Mouse (Mus musculus): Measurements from ENCODE around the gene 1700061G19Rik. TPM values are rescaled to one million over a fixed set of nuclear protein-coding genes. Genes with fewer than 3 reads are reported as not detected.

1700061G19Rik gene
- total and polyA plus RNA-seq, 3 experiments = 0.08 to 0.29 TPM; not detected in 1

- in situ Hi-C loops (cut with MboI; ENCODE audit: low pct_ligation_motif_present, low pct_unique_long_range_greater_than_20kb, low sequenced_read_pairs) (no loop called here), dilution Hi-C loops (cut with MboI; ENCODE audit: extremely low pct_ligation_motif_present, extremely low pct_unique_long_range_greater_than_20kb, low sequenced_read_pairs) (no loop called here)
- peaks cover 6% of the 10 kb centered on the region for H3K9me3 ChIP-seq (replicated peaks; ENCODE audit: low read length)
- no peaks in the 10 kb centered on the region for H3K36me3 ChIP-seq (replicated peaks in 1 of 2; ENCODE audit: control insufficient read depth in 1 of 2, insufficient read depth in 1 of 2, low read length in 1 of 2)
- no peak overlapping the region for H3K4me3 ChIP-seq (replicated peaks in 1 of 3; ENCODE audit: low read depth in 2 of 3, low read length in 2 of 3, poor library complexity in 1 of 3)
- TF ChIP-seq ELF1 (IDR thresholded peaks at IDR 0.05; ENCODE audit: low read depth, low read length) = 0 out of 2 replicates have a peak, but pooled peaks have one; percentile 25
- TF ChIP-seq ZKSCAN1 (IDR thresholded peaks at IDR 0.05; ENCODE audit: borderline replicate concordance, low read depth, low read length) = no peak
- TF ChIP-seq MAX (IDR thresholded peaks at IDR 0.05; ENCODE audit: low read length) = 0 out of 2 replicates have a peak, but pooled peaks have one; percentile 12
- H3K4me1 ChIP-seq (ENCODE audit: control insufficient read depth in 1 of 2, insufficient read depth in 2 of 2) = 0 out of 4 replicates have a peak, but pooled peaks cover 2 to 3% of the 10 kb centered on the region in 2 experiments
- H3K27me3 ChIP-seq (replicated peaks) = peaks cover 1% of the 10 kb centered on the region
- no peaks in the 10 kb centered on the region for H3K79me2 ChIP-seq (replicated peaks; ENCODE audit: control insufficient read depth, extremely low read depth, insufficient read depth, poor library complexity, severe bottlenecking)
- no peak for DNase-seq (ENCODE audit: extremely low read depth)
- H3K4me2 ChIP-seq (ENCODE audit: insufficient read depth, low read depth, poor library complexity, severe bottlenecking) = no peak overlapping the region
- no peak overlapping the region for H3K9ac ChIP-seq (ENCODE audit: insufficient read depth, low read depth)
- H3K27ac ChIP-seq (ENCODE audit: insufficient read depth, low read depth) = no peak overlapping the region
Observed at GRCm38 (mm10) chr17:56872512-56872911, 2.8 kb upstream of the 1700061G19Rik start.

- Histone ChIP-seq H3K79me2 (replicated peaks; ENCODE audit: control insufficient read depth, extremely low read depth, insufficient read depth, poor library complexity, severe bottlenecking) (no peaks in the 10 kb centered on the region), H3K9me3 (replicated peaks; ENCODE audit: low read length) (no peaks in the 10 kb centered on the region), H3K36me3 (replicated peaks in 1 of 2; ENCODE audit: control insufficient read depth in 1 of 2, insufficient read depth in 1 of 2, low read length in 1 of 2) (no peaks in the 10 kb centered on the region), H3K4me2 (ENCODE audit: insufficient read depth, low read depth, poor library complexity, severe bottlenecking) (no peak within 1 kb of the TSS), H3K4me3 (replicated peaks in 1 of 3; ENCODE audit: low read depth in 2 of 3, low read length in 2 of 3, poor library complexity in 1 of 3) (no peak within 1 kb of the TSS), H3K9ac (ENCODE audit: insufficient read depth, low read depth) (no peak within 1 kb of the TSS), H3K4me1 (ENCODE audit: control insufficient read depth in 1 of 2, insufficient read depth in 2 of 2) (0 out of 4 replicates have a peak, but pooled peaks cover 2 to 3% of the 10 kb centered on the region in 2 experiments), H3K27me3 (replicated peaks) (peaks cover 1% of the 10 kb centered on the region), H3K27ac (ENCODE audit: insufficient read depth, low read depth) (no peak within 1 kb of the TSS)
- TF ChIP-seq ZMIZ1 (IDR thresholded peaks at IDR 0.05; ENCODE audit: low read depth, low read length) (no peak), MYC (IDR thresholded peaks at IDR 0.05; ENCODE audit: low read depth, low read length) (no peak), ETS1 (conservative IDR thresholded peaks at IDR 0.05; ENCODE audit: low read depth, low read length) (no peak), UBTF (IDR thresholded peaks at IDR 0.05; ENCODE audit: low read depth, low read length) (no peak), JUND (conservative IDR thresholded peaks at IDR 0.05; ENCODE audit: low read depth, low read length) (no peak), MAZ (IDR thresholded peaks at IDR 0.05; ENCODE audit: low read depth, low read length) (no peak), MAX (IDR thresholded peaks at IDR 0.05; ENCODE audit: low read length) (no peak), ZKSCAN1 (IDR thresholded peaks at IDR 0.05; ENCODE audit: borderline replicate concordance, low read depth, low read length) (no peak), ZNF384 (IDR thresholded peaks at IDR 0.05; ENCODE audit: low read depth, low read length) (no peak), ELF1 (IDR thresholded peaks at IDR 0.05; ENCODE audit: low read depth, low read length) (no peak), MAFK (IDR thresholded peaks at IDR 0.05; ENCODE audit: insufficient replicate concordance, low read length) (no peak), CHD2 (IDR thresholded peaks at IDR 0.05; ENCODE audit: low read length) (no peak), IRF4 (IDR thresholded peaks at IDR 0.05; ENCODE audit: low read depth, low read length) (no peak), USF2 (conservative IDR thresholded peaks at IDR 0.05; ENCODE audit: low read depth, low read length) (no peak), E2F4 (IDR thresholded peaks at IDR 0.05; ENCODE audit: insufficient replicate concordance, low read depth, low read length) (no peak), RAD21 (IDR thresholded peaks at IDR 0.05; ENCODE audit: low read depth, low read length) (no peak)
- in situ Hi-C loops (cut with MboI; ENCODE audit: low pct_ligation_motif_present, low pct_unique_long_range_greater_than_20kb, low sequenced_read_pairs) = no loop called here
- no peak for DNase-seq (ENCODE audit: extremely low read depth)
- dilution Hi-C loops (cut with MboI; ENCODE audit: extremely low pct_ligation_motif_present, extremely low pct_unique_long_range_greater_than_20kb, low sequenced_read_pairs) = no loop called here
Observed at GRCm38 (mm10) chr17:56874237-56874636, 1.0 kb upstream of the 1700061G19Rik start, which contains the start of gene Acsbg2. Acsbg2 (minus strand) TSS chr17:56874447.

Data from CH12.LX (cell line).